Mouse (Mus musculus) urinary bladder, postnatal 14 days (tissue): ENCODE measurements around the gene Taar7b.

Experiments used
- DNase-seq: peaks from one replicate; pipeline ENCODE4 v3.0.0; 2021; ENCODE audit warnings: low spot score

The Taar7b gene

GRCm38 (mm10) chr10:23999639-24000038 is at the start of gene Taar7b:
TSS of gene Taar7b (plus strand) at chr10:23999939.
- no peak for DNase-seq

- DNase-seq, result no peak
Observed at GRCm38 (mm10) chr10:23951714-23952113, 48.0 kb upstream of the Taar7b start.

GRCm38 (mm10) chr10:23959071-23959470 is 40.7 kb upstream of the Taar7b start:
- peak; percentile 39 for DNase-seq

GRCm38 (mm10) chr10:23960444-23960915 is 39.3 kb upstream of the Taar7b start, which contains the start of gene Taar4:
TSS of gene Taar4 (plus strand) at chr10:23960494.
- no peak for DNase-seq

- no peak for DNase-seq
Observed at GRCm38 (mm10) chr10:23963444-23963843, 36.3 kb upstream of the Taar7b start.

- no peak for DNase-seq
Observed at GRCm38 (mm10) chr10:23964921-23965610, 34.7 kb upstream of the Taar7b start.

- DNase-seq, result no peak
Observed at GRCm38 (mm10) chr10:23970656-23971165, 29.0 kb upstream of the Taar7b start, which contains the start of gene Taar5. TSS of gene Taar5 (plus strand) at chr10:23970706.

GRCm38 (mm10) chr10:23971256-23971655 is 28.5 kb upstream of the Taar7b start:
- no peak for DNase-seq

GRCm38 (mm10) chr10:23977958-23978357 is 21.8 kb upstream of the Taar7b start:
- DNase-seq, result no peak

- peak; percentile 78 for DNase-seq
Observed at GRCm38 (mm10) chr10:23978901-23979705, 20.6 kb upstream of the Taar7b start.

GRCm38 (mm10) chr10:23985546-23985945 is 14.2 kb upstream of the Taar7b start, which contains the start of gene Taar6:
TSS of gene Taar6 (minus strand) at chr10:23985646.
- no peak for DNase-seq

- DNase-seq, result no peak
Observed at GRCm38 (mm10) chr10:23986419-23986818, 13.3 kb upstream of the Taar7b start.

GRCm38 (mm10) chr10:23993381-23993780 is 6.4 kb upstream of the Taar7b start, which contains the start of gene Taar7a:
TSS of gene Taar7a (minus strand) at chr10:23993481.
- DNase-seq, result no peak

DNA sequence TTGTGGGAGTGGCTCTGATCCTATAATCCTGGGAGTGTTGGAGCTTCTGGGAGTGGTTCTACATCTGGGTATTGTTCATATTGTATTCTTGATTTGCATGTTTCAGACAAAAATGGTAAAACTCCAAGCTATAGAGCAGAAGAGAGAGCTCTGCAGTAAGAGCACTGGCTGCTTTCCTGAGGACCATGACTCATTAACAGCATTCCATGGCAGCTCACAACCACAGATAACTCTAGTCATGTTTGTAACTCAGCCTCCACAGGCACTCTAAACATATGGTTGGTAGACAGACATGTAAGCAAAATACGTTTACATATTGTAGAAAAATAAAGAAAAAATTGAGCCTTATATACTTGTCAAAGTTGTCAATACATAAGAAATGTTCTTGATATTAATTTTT is 6.7 kb downstream of the Taar7b start:
- DNase-seq, result no peak

GRCm38 (mm10) chr10:24007034-24007433 is 7.3 kb downstream of the Taar7b start:
- no peak for DNase-seq

GRCm38 (mm10) chr10:24008143-24008542 is 8.4 kb downstream of the Taar7b start:
- no peak for DNase-seq

GRCm38 (mm10) chr10:24026922-24027321 is 27.2 kb downstream of the Taar7b start, which contains the start of gene Taar7d:
TSS of gene Taar7d (plus strand) at chr10:24027222.
- no peak for DNase-seq

- DNase-seq, result no peak
Observed at GRCm38 (mm10) chr10:24031347-24031746, 31.6 kb downstream of the Taar7b start.

GRCm38 (mm10) chr10:24037314-24037713 is 37.6 kb downstream of the Taar7b start, which contains the start of gene Taar7e:
TSS of gene Taar7e (plus strand) at chr10:24037614.
- DNase-seq, result no peak

- DNase-seq, result no peak
Observed at GRCm38 (mm10) chr10:24040120-24040869, 40.6 kb downstream of the Taar7b start.

GRCm38 (mm10) chr10:24049210-24049609 is 49.5 kb downstream of the Taar7b start, which contains the start of gene Taar7f:
TSS of gene Taar7f (plus strand) at chr10:24049510.
- no peak for DNase-seq
